Mouse (Mus musculus): Measurements from ENCODE around the gene Bahcc1. TPM values are rescaled to one million over a fixed set of nuclear protein-coding genes. Genes with fewer than 3 reads are reported as not detected.

Bahcc1 gene
- total RNA-seq (2014; rRNA removed) (1.2 and 1.5 TPM in 2 replicates), polyA plus RNA-seq (2012; rRNA removed) (3.4 and 3.5 TPM in 2 replicates)

GRCm38 (mm10) chr11:120232230-120233097 is at the start of gene Bahcc1:
Bahcc1 (plus strand) TSS chr11:120232947.
- Histone ChIP-seq H3K36me3 (ENCODE audit: control insufficient read depth, insufficient read depth, low read length) (no peaks in the 10 kb centered on the region), H3K4me1 (ENCODE audit: control insufficient read depth, insufficient read depth, low read length) (peaks cover 6% of the 10 kb centered on the region), H3K27me3 (ENCODE audit: control insufficient read depth, insufficient read depth, low read length) (no peaks in the 10 kb centered on the region), H3K27ac (replicated peaks; ENCODE audit: insufficient read depth, low read depth, low read length) (peak within 1 kb of the TSS; percentile 91), H3K4me3 (ENCODE audit: insufficient read depth, low read depth, low read length) (peak within 1 kb of the TSS; percentile 82), H3K79me2 (ENCODE audit: control insufficient read depth, insufficient read depth, low read length) (peaks cover 28% of the 10 kb centered on the region; the same call in 1 of the 2 replicates), H3K9ac (ENCODE audit: low read depth, low read length) (peak within 1 kb of the TSS; percentile 94)
- 8% methylated on average over 36 of the region's 36 CpGs for WGBS
- TF ChIP-seq POLR2A (IDR thresholded peaks at IDR 0.05; ENCODE audit: extremely low read depth, insufficient read depth, low read length) (peak; percentile 97), CTCF (IDR thresholded peaks at IDR 0.05; ENCODE audit: low read depth, low read length) (no peak)
- peak; percentile 96 for DNase-seq (ENCODE audit: extremely low read depth, low read depth, low spot score)

- Histone ChIP-seq H3K27ac (replicated peaks; ENCODE audit: insufficient read depth, low read depth, low read length) (no peak overlapping the region), H3K4me3 (ENCODE audit: insufficient read depth, low read depth, low read length) (no peak overlapping the region), H3K9ac (ENCODE audit: low read depth, low read length) (no peak overlapping the region), H3K4me1 (ENCODE audit: control insufficient read depth, insufficient read depth, low read length) (peaks cover 10% of the 10 kb centered on the region; the same call in 1 of the 2 replicates), H3K79me2 (ENCODE audit: control insufficient read depth, insufficient read depth, low read length) (peaks cover 10% of the 10 kb centered on the region; the same call in 1 of the 2 replicates), H3K27me3 (ENCODE audit: control insufficient read depth, insufficient read depth, low read length) (no peaks in the 10 kb centered on the region), H3K36me3 (ENCODE audit: control insufficient read depth, insufficient read depth, low read length) (no peaks in the 10 kb centered on the region)
- WGBS = 89% methylated on average over 1 of the region's 1 CpGs
- no peak for DNase-seq (ENCODE audit: extremely low read depth, low read depth, low spot score)
- TF ChIP-seq CTCF (IDR thresholded peaks at IDR 0.05; ENCODE audit: low read depth, low read length) (no peak), POLR2A (IDR thresholded peaks at IDR 0.05; ENCODE audit: extremely low read depth, insufficient read depth, low read length) (no peak)
Measured at GRCm38 (mm10) chr11:120183180-120183579, 49.6 kb upstream of the Bahcc1 start.

- H3K9ac ChIP-seq (ENCODE audit: low read depth, low read length) = 0 out of 2 replicates have a peak overlapping the region, but pooled peaks have one; percentile 23
- H3K4me3 ChIP-seq (ENCODE audit: insufficient read depth, low read depth, low read length) = no peak overlapping the region
- TF ChIP-seq CTCF (IDR thresholded peaks at IDR 0.05; ENCODE audit: low read depth, low read length) (no peak), POLR2A (IDR thresholded peaks at IDR 0.05; ENCODE audit: extremely low read depth, insufficient read depth, low read length) (no peak)
- H3K79me2 ChIP-seq (ENCODE audit: control insufficient read depth, insufficient read depth, low read length) = peaks cover 13% of the 10 kb centered on the region; the same call in 1 of the 2 replicates
- H3K27ac ChIP-seq (replicated peaks; ENCODE audit: insufficient read depth, low read depth, low read length) = peak overlapping the region; percentile 100; the same call in 1 of the 2 replicates
- no peaks in the 10 kb centered on the region for H3K36me3 ChIP-seq (ENCODE audit: control insufficient read depth, insufficient read depth, low read length)
- no peak for DNase-seq (ENCODE audit: extremely low read depth, low read depth, low spot score)
- WGBS = 83% methylated on average over 11 of the region's 11 CpGs
- peaks cover 10% of the 10 kb centered on the region; the same call in 1 of the 2 replicates for H3K4me1 ChIP-seq (ENCODE audit: control insufficient read depth, insufficient read depth, low read length)
- no peaks in the 10 kb centered on the region for H3K27me3 ChIP-seq (ENCODE audit: control insufficient read depth, insufficient read depth, low read length)
Measured at GRCm38 (mm10) chr11:120183708-120184107, 49.0 kb upstream of the Bahcc1 start.

GRCm38 (mm10) chr11:120184371-120185315 is 48.1 kb upstream of the Bahcc1 start:
- Histone ChIP-seq H3K4me3 (ENCODE audit: insufficient read depth, low read depth, low read length) (peak overlapping the region; percentile 64), H3K36me3 (ENCODE audit: control insufficient read depth, insufficient read depth, low read length) (no peaks in the 10 kb centered on the region), H3K9ac (ENCODE audit: low read depth, low read length) (peak overlapping the region; percentile 85), H3K27me3 (ENCODE audit: control insufficient read depth, insufficient read depth, low read length) (no peaks in the 10 kb centered on the region), H3K79me2 (ENCODE audit: control insufficient read depth, insufficient read depth, low read length) (peaks cover 19% of the 10 kb centered on the region; the same call in 1 of the 2 replicates), H3K27ac (replicated peaks; ENCODE audit: insufficient read depth, low read depth, low read length) (peak overlapping the region; percentile 100), H3K4me1 (ENCODE audit: control insufficient read depth, insufficient read depth, low read length) (peaks cover 10% of the 10 kb centered on the region; the same call in 1 of the 2 replicates)
- 0 out of 2 replicates have a peak, but pooled peaks have one; percentile 36 for TF ChIP-seq POLR2A (IDR thresholded peaks at IDR 0.05; ENCODE audit: extremely low read depth, insufficient read depth, low read length)
- TF ChIP-seq CTCF (IDR thresholded peaks at IDR 0.05; ENCODE audit: low read depth, low read length) = no peak
- DNase-seq (ENCODE audit: extremely low read depth, low read depth, low spot score) = peak; percentile 99
- 7% methylated on average over 16 of the region's 16 CpGs for WGBS

All from liver, adult 2 months (tissue).